Mouse (Mus musculus) bone marrow macrophage, adult 2 months (primary cell): ENCODE measurements around the gene Tbc1d22b.

Experiments used
- CTCF ChIP-seq: IDR thresholded peaks from 2 replicates; pipeline ENCODE4 v1.5.1; 2012; ENCODE audit warnings: low read depth, mild to moderate bottlenecking, low read length, moderate library complexity
- POLR2A ChIP-seq: IDR thresholded peaks from 2 replicates; pipeline ENCODE4 v1.6.1; 2012; ENCODE audit warnings: mild to moderate bottlenecking, low read depth, low read length, borderline replicate concordance

DNA sequence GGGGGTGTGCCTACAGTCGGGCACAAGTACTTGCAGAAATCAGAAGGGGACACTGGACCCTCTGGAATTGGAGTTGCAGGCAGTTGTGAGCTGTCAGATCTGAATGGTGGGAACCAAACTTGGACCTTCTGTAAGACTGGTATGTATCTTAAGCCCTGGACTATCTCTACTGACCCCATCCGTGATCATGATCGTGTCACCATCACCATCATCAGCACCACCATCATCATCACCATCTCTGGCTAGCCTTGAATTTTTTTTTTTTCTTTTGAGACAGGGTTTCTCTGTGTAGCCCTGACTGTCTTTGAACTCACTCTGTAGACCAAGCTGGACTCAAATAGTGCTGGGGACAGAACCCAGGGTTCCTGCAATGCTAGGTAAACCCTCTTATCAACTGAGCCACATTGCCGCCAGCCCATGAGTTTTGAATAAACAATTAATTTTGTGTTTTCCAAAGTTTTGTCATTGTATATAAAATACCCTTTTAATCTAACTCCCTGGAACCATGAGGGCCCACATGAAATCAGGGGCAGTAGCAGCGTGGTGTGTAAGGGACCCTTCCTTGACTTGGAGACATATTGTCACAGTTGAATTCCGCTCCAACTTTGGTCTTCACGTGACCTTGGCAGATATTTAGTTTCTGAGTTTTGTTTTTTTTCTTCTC lies 47.4 kb upstream of the Tbc1d22b start:
- no peak for TF ChIP-seq POLR2A
- no peak for TF ChIP-seq CTCF
